Mouse (Mus musculus) bone marrow, adult 2 months (tissue): ENCODE data around the gene Fbxl17.

ENCODE experiments used
- CTCF ChIP-seq: fragments of 200-500 bp; IDR thresholded peaks from 2 replicates; pipeline ENCODE4 v1.5.1; 2011; ENCODE audit warnings: low read length, control low read depth; ENCODE audit not compliant: control insufficient read depth, insufficient read depth
- POLR2A ChIP-seq: fragments of 200-500 bp; IDR thresholded peaks from 2 replicates; pipeline ENCODE4 v1.6.1; 2011; ENCODE audit warnings: low read depth, mild to moderate bottlenecking, control low read depth, low read length, borderline replicate concordance; ENCODE audit not compliant: control insufficient read depth

DNA sequence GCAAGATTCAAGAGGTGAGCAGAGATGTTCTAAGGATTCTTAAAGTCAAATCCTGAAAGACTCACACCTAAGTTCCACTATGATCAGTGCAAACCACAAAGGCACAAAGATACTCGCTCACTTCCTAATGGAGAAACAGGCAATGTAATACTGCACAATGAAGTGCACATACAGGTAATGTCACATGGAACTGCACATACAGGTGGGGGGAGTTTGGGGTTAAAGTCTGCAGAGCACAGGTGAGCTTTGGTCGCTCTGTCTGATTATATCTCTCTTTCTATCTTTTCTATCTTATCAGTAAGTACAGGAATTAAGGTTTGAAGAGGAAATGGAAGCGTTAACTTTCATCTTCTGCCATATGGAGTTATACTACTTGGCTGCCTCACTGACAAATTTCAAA lies 158.6 kb downstream of the Fbxl17 start:
- TF ChIP-seq CTCF (no peak), POLR2A (no peak)
